Mouse (Mus musculus): Measurements from ENCODE around the gene Foxk1.

Gene Foxk1

DNA sequence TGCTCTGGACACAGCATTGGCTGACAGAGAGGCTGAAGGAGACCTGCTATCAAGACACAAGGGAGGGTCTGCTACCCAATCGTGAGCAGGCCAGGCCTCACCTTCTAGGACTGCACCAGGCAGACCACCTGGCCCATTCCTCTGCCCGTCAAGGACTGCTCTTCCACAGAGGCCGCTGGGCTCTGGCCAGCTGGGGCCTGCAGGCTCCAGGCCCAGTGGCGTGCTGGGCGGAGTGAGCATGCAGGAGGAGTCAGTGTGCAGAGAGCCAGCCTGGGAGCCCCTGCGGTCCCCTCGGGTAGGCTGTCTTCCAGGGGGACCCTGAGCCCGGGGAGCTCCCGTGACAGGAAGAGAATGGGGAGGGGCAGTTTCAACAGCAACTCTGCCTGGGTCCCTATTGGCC, 85.4 kb downstream of the Foxk1 start:
- DNase-seq: no peak

DNA sequence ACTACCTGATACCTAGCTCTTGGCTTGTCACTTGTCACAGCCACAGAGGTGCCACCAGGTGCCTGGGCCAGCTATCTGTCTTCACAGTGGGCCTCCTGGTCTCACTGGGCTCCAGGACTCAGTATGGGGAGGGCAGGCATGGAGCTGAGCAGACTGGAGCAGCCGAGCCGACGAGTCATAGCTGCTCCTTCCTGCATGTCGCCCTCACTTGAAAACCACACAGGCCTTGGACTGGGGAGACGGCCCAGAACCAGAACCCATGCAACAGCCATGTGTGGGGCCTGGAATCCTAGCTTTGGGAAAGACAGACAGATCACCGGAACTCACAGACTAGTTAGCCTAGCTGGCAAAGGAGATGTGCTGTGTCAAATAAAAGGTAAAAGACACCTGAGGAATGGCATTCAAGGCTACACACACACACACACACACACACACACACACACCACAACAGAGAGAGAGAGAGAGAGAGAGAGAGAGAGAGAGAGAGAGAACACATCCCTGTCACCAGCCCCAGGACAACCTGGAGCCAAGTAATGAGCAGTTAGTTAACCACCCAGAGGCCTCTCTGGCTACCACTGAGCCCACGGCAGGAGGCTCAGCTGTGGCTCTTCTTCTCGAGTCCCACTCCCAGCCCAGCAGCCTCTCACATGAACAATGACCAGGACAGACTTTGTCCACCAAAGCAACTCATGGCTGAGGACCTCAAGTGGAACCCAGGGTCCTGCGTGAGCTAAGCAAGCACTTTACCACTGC, 88.8 kb downstream of the Foxk1 start:
- DNase-seq: no peak

DNA sequence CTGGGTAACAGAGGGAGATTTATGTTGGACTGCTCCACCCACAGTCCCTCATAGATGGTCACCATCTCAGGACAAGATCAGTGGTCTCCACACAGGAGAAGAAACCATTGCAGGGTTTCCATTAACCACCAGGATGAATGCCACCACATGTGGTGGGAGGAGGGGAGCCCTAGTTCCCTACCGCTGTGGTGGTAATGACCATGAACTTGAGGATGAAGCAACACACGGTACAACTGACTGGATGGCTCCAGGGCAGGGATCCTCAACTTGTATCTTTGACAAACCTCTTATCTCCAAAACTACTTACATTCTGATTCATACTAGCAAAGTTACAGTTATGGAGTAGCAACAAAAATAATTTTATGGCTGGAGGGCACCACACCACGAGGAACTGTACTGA, 92.0 kb downstream of the Foxk1 start:
- no peak for DNase-seq

DNA sequence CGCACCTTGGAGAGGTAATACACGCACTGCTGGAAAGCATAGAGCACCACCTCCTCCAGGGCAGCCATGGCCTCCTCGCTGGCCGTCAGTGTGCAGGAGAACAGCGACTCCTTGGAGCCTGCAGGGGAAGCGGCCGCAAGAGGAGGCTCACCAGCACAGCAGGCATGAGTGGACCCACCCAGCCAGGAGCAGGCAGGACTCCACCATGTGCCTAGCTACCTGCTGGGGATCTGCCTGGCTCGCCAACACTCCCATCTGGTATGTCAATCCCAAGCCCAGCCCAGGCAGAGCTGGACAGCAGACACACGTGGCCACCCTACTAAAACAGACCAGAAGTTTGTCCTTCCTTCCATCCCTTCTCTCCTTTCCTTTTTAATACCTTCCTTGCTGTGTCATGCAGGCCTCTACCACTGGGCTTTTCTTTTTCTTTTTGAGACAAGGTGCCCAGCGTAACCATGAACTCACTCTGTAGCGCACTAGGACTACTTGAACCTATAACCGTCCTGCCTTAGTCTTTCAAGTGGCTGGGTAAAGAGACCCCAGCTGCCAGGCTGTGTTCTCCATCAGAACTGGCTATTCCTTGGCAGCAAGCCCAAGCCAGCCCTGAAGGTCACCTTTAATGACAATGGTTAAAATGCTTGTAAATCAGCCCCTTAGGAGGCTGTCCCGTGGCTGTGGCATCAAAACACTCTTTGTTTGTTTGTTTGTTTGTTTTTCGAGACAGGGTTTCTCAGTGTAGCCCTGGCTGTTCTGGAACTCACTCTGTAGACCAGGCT, 94.2 kb downstream of the Foxk1 start:
- DNase-seq: no peak

DNA sequence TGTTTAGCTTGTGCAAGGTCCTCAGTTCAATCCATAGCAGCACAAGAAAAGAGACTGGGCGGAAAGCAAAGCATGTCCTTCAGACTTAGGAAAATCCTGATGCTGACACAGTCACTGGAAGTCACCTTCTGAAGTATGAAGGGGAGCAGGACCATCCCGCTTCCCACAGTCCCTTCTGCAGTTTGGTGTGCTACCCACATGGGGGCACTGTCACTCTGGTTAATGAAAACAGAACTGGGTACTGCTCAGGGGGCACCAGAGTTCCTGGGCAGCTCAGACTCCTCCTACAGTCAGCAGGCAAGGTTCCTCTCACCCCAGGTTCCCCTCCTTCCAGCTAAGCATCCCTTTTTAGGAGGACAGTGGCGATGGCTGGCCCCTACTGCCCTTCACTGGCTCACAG, 97.7 kb downstream of the Foxk1 start:
- peak; percentile 60 for DNase-seq

DNA sequence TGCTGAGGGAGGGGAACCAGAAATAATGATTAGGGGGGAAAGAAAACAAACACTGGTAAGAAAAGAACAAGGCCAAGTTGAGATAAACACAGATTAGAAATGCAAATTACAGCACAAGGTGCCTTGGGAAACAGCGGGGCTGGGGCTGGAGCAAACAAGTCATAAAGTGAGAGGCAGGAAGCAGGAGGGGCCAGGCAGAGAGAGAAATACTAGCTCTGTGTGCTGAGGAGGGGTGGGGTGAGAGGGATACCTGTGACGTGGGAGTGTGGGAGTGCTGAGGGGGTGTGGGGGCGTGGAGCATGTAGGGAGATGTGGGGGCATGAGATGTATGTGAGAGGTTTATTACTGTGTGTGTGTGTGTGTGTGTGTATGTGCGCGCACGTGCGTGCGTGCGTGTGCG, 99.6 kb downstream of the Foxk1 start:
- DNase-seq: no peak

DNA sequence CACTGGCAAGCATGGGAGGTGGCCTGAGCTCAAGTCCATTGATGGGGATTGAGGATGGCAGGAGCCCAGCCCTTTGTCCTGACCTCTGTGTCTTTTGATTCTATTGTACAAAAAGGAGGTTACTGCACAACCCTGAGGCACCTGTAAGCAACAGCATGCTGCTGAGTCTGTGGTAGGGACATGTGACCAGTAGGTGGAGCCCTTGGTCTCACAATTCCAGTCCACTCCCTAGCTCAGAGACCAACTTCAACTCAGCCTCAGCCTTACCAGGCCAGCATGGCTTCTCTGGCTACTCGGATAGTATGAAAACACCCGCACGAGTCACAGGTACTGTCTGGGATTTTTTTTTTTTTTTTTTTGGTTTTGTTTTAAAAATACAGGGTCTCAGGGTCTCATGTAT, 101.1 kb downstream of the Foxk1 start:
- DNase-seq: peak; percentile 90

DNA sequence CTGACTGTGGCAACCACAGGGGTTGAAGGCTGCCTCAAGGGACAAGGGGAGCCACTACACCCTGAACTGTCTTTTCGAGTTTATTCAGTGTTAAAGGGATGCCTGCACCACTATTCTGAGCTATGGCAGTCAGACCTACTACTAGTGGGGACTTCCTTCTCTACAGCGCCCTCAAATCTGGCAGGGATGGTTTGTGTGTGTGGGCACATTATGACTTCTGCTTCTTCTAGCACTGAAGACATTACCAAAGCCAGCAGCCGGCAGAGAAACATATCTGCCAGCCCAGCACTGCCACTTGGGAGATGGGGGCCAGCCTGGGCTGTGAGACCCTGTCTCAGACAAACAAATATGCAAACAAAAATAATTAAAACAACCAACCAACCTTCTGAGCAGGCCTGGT, 102.9 kb downstream of the Foxk1 start:
- DNase-seq: no peak

DNA sequence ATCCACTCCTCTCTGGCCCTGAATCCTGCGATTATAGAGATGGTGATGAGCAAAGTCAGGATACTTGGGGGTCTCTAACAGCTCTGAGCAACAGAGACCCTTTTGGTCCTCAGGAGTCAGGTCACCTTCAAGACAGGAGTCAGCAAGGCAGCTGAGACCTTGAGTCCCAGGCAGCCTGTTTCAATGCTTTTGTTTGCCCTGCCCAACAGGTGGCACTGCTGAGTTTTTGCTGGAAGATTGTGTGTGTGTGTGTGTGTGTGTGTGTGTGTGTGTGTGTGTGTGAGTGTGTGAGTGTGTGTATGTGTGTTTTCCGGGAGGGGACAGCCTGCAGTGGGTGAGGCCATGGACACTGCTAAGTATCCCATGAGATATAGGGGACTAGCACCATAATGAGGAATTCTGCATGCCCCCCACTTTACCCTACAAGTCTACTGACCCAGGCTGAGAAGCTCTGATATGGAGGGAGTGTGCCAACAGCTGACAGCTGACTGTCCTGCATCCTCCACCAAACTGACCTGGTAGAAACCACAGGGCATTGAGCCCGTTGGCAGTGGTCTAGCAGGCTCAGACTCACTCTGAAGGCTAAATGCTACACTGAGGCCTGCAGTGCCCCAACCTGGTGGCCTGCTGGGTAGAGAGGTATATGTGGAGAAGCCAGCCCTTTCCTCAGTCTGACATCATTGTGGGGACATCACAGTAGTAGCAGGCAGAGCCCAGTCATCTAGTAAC, 104.6 kb downstream of the Foxk1 start:
- no peak for DNase-seq

DNA sequence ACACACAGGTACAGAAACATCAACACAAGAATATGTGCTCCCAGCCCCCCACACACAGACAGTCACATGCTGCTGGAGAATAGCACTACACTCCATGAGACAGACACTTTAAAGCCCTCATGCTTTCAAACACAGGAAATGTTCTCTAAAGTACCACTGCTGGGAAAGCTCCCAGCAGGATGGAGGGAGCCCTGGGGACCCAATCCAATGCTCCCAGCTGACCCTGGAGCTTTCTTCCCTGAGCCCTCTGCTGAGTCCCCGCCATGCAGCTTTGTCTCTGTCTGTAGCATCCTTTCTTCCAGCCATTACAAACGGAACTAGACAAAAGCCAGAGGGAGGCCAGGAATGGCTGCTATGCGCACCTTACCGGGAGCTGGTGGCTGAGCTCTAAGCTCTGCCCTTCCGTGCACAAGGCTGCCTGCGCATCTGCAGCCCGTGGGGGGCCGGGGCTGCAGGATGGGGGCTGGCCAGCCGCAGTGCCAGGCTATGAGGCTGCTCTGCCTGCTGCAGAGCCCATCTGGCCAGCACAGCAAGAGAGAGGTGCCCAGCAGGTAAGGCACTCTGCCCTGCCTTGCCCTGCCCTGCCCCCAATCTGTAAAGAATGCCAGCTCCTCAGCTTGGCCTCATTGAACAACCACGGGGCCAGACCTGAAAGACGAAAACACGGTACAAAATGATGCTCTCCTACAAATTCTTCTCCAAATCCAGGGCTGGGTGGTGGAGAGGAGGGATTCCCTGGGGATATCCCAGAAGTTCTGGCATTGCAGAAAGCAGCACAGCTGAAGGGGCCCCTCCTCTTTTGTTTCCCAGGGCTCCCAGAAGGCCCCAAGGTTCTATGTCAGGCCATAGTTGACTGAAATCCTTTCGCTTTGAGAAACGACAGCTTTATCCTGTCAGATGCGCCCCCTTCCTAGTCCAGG, 108.1 kb downstream of the Foxk1 start:
- peak; percentile 58 for DNase-seq

DNA sequence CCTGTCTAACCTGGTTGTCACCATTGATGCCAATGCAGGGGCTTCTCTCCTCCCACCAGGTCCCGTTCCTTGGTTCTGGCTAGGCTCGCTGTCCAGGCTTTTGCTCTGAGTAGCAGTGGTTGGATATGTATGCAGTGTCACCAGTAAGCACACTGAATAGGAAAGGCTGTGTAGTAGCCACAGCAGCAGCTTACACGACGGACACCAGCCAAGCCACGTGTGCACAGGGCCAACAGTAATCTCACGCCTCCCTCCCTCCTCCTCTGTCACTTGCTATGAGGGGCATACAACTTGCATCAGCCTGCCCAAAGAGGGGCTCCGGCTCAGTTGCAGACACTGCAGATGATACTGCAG, 108.7 kb downstream of the Foxk1 start:
- DNase-seq: no peak

All from kidney, postnatal 10 days (tissue).